ENCODE assay signal across 8 mouse cellular contexts in genomic region chr5:41844147-41844529, GRCm38 (mm10). TPM values are rescaled to one million over a fixed set of nuclear protein-coding genes. Genes with fewer than 3 reads are reported as not detected.
DNase-seq lines count a peak whose midpoint lies in the region; ATAC-seq lines count a peak whose summit lies in the region.

Gene Bod1l (minus strand): TSS chr5:41844315.

- H3K4me2 ChIP-seq in heart, embryonic 14.5 days (ENCODE audit: low read length), result peak within 1 kb of the TSS; percentile 86
- H3K4me2 ChIP-seq in liver, embryonic 13.5 days, result peak within 1 kb of the TSS; percentile 81
- H3K4me2 ChIP-seq in stomach, embryonic 16.5 days (ENCODE audit: low read depth, low read length), result peak within 1 kb of the TSS; percentile 83

- no peaks in the 10 kb centered on the region for H3K9me3 ChIP-seq in heart, embryonic 14.5 days (ENCODE audit: control insufficient read depth, low read length)
- H3K9me3 ChIP-seq in liver, embryonic 13.5 days (replicated peaks), result no peaks in the 10 kb centered on the region
- H3K9me3 ChIP-seq in stomach, embryonic 16.5 days (replicated peaks; ENCODE audit: control insufficient read depth, low read length), result no peaks in the 10 kb centered on the region

- ATAC-seq in CD4-positive, CD25-positive, alpha-beta regulatory T cell, adult 4 months, result peak; percentile 85
- ATAC-seq in heart, embryonic 14.5 days (ENCODE audit: insufficient number of reproducible peaks, insufficient read depth, low FRiP score, low read depth), result peak; percentile 91
- peak; percentile 90 for ATAC-seq in liver, embryonic 13.5 days (ENCODE audit: low read depth)
- peak; percentile 94 for ATAC-seq in stomach, embryonic 16.5 days (ENCODE audit: insufficient read depth, low FRiP score)

- no peaks in the 10 kb centered on the region for H3K36me3 ChIP-seq in heart, embryonic 14.5 days (ENCODE audit: control insufficient read depth, insufficient read depth, low read length)
- H3K36me3 ChIP-seq in liver, embryonic 13.5 days, result no peaks in the 10 kb centered on the region
- H3K36me3 ChIP-seq in stomach, embryonic 16.5 days (ENCODE audit: control insufficient read depth, insufficient read depth, low read length), result no peaks in the 10 kb centered on the region

- H3K4me1 ChIP-seq in heart, embryonic 14.5 days (ENCODE audit: control insufficient read depth in 2 of 2, insufficient read depth in 2 of 2, low read length in 2 of 2), result peaks cover 9 to 19% of the 10 kb centered on the region in 2 experiments
- peaks cover 33% of the 10 kb centered on the region for H3K4me1 ChIP-seq in liver, embryonic 13.5 days (replicated peaks)
- H3K4me1 ChIP-seq in stomach, embryonic 16.5 days (ENCODE audit: control insufficient read depth, insufficient read depth, low read length), result peaks cover 14% of the 10 kb centered on the region

- peak within 1 kb of the TSS; percentile 98 for H3K9ac ChIP-seq in heart, embryonic 14.5 days (ENCODE audit: low read length)
- peak within 1 kb of the TSS; percentile 97 for H3K9ac ChIP-seq in liver, embryonic 13.5 days
- H3K9ac ChIP-seq in stomach, embryonic 16.5 days (ENCODE audit: low read length), result peak within 1 kb of the TSS; percentile 95

- peak within 1 kb of the TSS; percentile 71 to 78 for H3K27ac ChIP-seq in heart, embryonic 14.5 days (replicated peaks in 1 of 2; ENCODE audit: control insufficient read depth in 1 of 2, insufficient read depth in 1 of 2, low read depth in 2 of 2, low read length in 2 of 2)
- H3K27ac ChIP-seq in liver, embryonic 13.5 days, result peak within 1 kb of the TSS; percentile 73
- peak within 1 kb of the TSS; percentile 80 for H3K27ac ChIP-seq in stomach, embryonic 16.5 days (ENCODE audit: low read length)

- peak within 1 kb of the TSS; percentile 92 to 100 for H3K4me3 ChIP-seq in heart, embryonic 14.5 days (ENCODE audit: control insufficient read depth in 1 of 2, insufficient read depth in 1 of 2, low read depth in 1 of 2, low read length in 2 of 2)
- peak within 1 kb of the TSS; percentile 99 for H3K4me3 ChIP-seq in liver, embryonic 13.5 days (replicated peaks)
- H3K4me3 ChIP-seq in stomach, embryonic 16.5 days (replicated peaks; ENCODE audit: low read length), result peak within 1 kb of the TSS; percentile 99

- peak; percentile 82 for DNase-seq in c-Kit-negative CD71-positive TER-119-positive erythroid progenitor cells, embryonic 14.5 days (ENCODE audit: low read depth, low spot score)
- peak; percentile 90 for DNase-seq in fibroblast of lung, adult 2 months (ENCODE audit: low read depth)
- DNase-seq in kidney, postnatal 14 days, result peak; percentile 98
- DNase-seq in liver, embryonic 13.5 days, result peak; percentile 89
- DNase-seq in neural tube, embryonic 10.5 days (ENCODE audit: extremely low spot score, low spot score), result peak; percentile 95

- H3K27me3 ChIP-seq in heart, embryonic 14.5 days (ENCODE audit: control insufficient read depth, insufficient read depth, low read length), result no peaks in the 10 kb centered on the region
- no peaks in the 10 kb centered on the region for H3K27me3 ChIP-seq in liver, embryonic 13.5 days
- H3K27me3 ChIP-seq in stomach, embryonic 16.5 days (ENCODE audit: control insufficient read depth, insufficient read depth, low read length), result no peaks in the 10 kb centered on the region

- under 1% methylated on average over 31 of the region's 38 CpGs for WGBS in heart, embryonic 14.5 days
- under 1% methylated on average over 37 of the region's 38 CpGs for WGBS in liver, embryonic 13.5 days (ENCODE audit: insufficient replicate concordance)
- WGBS in stomach, embryonic 16.5 days, result under 1% methylated on average over 38 of the region's 38 CpGs

RNA-seq across cellular contexts. Expression of gene Bod1l, which starts in this region (rescaled TPM):
- polyA plus RNA-seq in CD4-positive, CD25-positive, alpha-beta regulatory T cell, adult 4 months (2017; shearing (Covaris generic)), result 10 to 100 TPM; 34.0 to 46.1 TPM
- polyA plus RNA-seq in heart, embryonic 14.5 days (2014; fragmentation: Nextera tagmentation; extraction: Ambion mirVana), result 15.4 and 16.7 TPM in 2 replicates
- polyA plus RNA-seq in liver, embryonic 13.5 days (2015; fragmentation: Nextera tagmentation; extraction: Ambion mirVana), result 12.3 and 12.5 TPM in 2 replicates
- polyA plus RNA-seq in stomach, embryonic 16.5 days (2015; fragmentation: Nextera tagmentation; extraction: Ambion mirVana), result 13.6 and 14.4 TPM in 2 replicates

Comparison
In these comparisons a context has a peak if more than half of its experiments do, and no peak if none do; other contexts are left out.
1. Peak in every context shown above with its lines: DNase-seq, ATAC-seq, H3K4me3 ChIP-seq and H3K27ac ChIP-seq.